Mouse (Mus musculus) midbrain, embryonic 13.5 days (tissue): ENCODE results near the gene Car3. TPM values are rescaled to one million over a fixed set of nuclear protein-coding genes. Genes with fewer than 3 reads are reported as not detected.

ENCODE experiments used
- polyA plus RNA-seq: library from polyadenylated mRNA; unstranded; fragments of >200 nt; fragmentation: Nextera tagmentation; extraction: Ambion mirVana; gene quantifications from 2 replicates; pipeline ENCODE4 v1.2.1, GENCODE M21; 2015

The Car3 gene
- polyA plus RNA-seq, 1 experiment from 2014 or later, result 1.5 TPM

Other genes starting within 250 kb of the Car3 start
- gene Car13, start 221.8 kb upstream of the Car3 start, polyA plus RNA-seq, result 0.71 and 0.94 TPM in 2 replicates
- 0.17 TPM in 1 of 2 replicates, not detected in the other for gene Car1, start 55.1 kb upstream of the Car3 start, polyA plus RNA-seq
- 20.3 and 22.0 TPM in 2 replicates for gene Car2, start 22.8 kb downstream of the Car3 start, polyA plus RNA-seq